Mouse (Mus musculus): ENCODE measurements around the gene Zkscan7. TPM values are rescaled to one million over a fixed set of nuclear protein-coding genes. Genes with fewer than 3 reads are reported as not detected.
A peak's percentile ranks its signal among the peaks of the same experiment; 100 is the strongest.
"Not testable (repeated sequence)": the region's sequence is repeated elsewhere in the genome, so short reads cannot be mapped to it uniquely, and the experiment has no call there.

The Zkscan7 gene
- polyA plus RNA-seq, 1 experiment from 2014 or later, result 2.7 TPM

DNA sequence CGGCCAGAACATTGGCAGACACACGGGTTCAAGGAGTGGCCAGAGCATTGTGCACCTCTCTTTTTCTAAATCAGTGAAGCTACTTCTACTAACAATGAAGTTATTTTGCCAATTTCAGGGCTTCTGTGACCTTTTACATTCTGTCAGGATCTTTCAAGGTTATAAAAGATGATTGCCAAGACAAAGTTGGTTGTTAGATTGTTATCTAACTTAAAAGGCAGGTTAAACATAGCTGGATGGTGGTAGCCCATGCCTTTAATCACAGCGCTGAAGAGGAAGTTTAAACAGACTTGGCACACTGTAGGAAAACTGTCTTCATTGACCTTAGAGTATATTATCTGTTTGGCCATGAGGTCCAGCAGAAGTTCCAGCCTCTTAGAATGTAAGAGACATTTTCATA, 39.9 kb upstream of the Zkscan7 start:
- no peak overlapping the region for H3K9ac ChIP-seq (replicated peaks; ENCODE audit: low read depth)
- no peaks in the 10 kb centered on the region; the same call in 1 of the 2 replicates for H3K36me3 ChIP-seq (ENCODE audit: insufficient read depth, low read length)
- H3K4me2 ChIP-seq (replicated peaks; ENCODE audit: low read depth, low read length), result no peak overlapping the region
- ATAC-seq (no peak), DNase-seq (ENCODE audit: low spot score) (no peak)
- no peaks in the 10 kb centered on the region for H3K9me3 ChIP-seq (ENCODE audit: low read length)
- no peak overlapping the region for H3K27ac ChIP-seq (ENCODE audit: low read length)
- TF ChIP-seq EP300 (IDR thresholded peaks at IDR 0.05) (no peak), CTCF (IDR thresholded peaks at IDR 0.05) (no peak)
- 78% methylated on average over 3 of the region's 3 CpGs for WGBS
- H3K4me1 ChIP-seq (ENCODE audit: insufficient read depth, low read depth, low read length), result no peaks in the 10 kb centered on the region
- H3K4me3 ChIP-seq (ENCODE audit: low read depth, low read length), result no peak overlapping the region
- no peaks in the 10 kb centered on the region for H3K27me3 ChIP-seq (replicated peaks; ENCODE audit: insufficient read depth, low read length)

- TF ChIP-seq CTCF (IDR thresholded peaks at IDR 0.05) (no peak), EP300 (IDR thresholded peaks at IDR 0.05) (no peak)
- DNase-seq (ENCODE audit: low spot score) (peak; percentile 21), ATAC-seq (no peak)
- Histone ChIP-seq H3K4me1 (ENCODE audit: insufficient read depth, low read depth, low read length) (no peaks in the 10 kb centered on the region), H3K9me3 (ENCODE audit: low read length) (no peaks in the 10 kb centered on the region), H3K9ac (replicated peaks; ENCODE audit: low read depth) (no peak overlapping the region), H3K4me3 (ENCODE audit: low read depth, low read length) (no peak overlapping the region), H3K27ac (ENCODE audit: low read length) (no peak overlapping the region), H3K27me3 (replicated peaks; ENCODE audit: insufficient read depth, low read length) (no peaks in the 10 kb centered on the region), H3K4me2 (replicated peaks; ENCODE audit: low read depth, low read length) (no peak overlapping the region), H3K36me3 (ENCODE audit: insufficient read depth, low read length) (peaks cover 2% of the 10 kb centered on the region; the same call in 1 of the 2 replicates)
Measured at GRCm38 (mm10) chr9:122846156-122846555, 39.3 kb upstream of the Zkscan7 start.

DNA sequence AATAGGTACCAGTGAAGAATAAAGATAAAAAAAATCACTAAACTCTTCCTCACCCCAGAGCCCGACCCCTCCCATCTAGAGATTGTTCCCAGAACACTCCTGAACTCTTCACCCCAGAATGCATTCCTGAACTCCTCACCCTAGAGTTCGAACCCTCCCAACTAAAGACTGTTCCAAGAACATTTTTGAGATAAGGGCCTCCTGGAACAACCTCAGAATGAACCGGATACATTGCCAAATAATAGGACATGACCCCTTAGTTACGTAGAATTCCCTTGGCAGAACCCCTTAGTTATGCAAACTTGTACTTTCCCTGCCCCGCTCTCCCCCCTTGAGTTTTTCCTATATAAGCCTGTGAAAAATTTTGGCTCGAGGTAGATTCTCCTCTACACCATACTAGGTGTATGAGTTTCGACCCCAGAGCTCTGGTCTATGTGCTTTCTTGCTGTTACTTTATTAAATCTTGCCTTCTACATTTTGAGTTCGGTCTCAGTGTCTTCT, 37.6 kb upstream of the Zkscan7 start:
- not testable (repeated sequence) for H3K27me3 ChIP-seq (replicated peaks; ENCODE audit: insufficient read depth, low read length); H3K4me1 ChIP-seq (ENCODE audit: insufficient read depth, low read depth, low read length); DNase-seq (ENCODE audit: low spot score); H3K9ac ChIP-seq (replicated peaks; ENCODE audit: low read depth); H3K27ac ChIP-seq (ENCODE audit: low read length); H3K9me3 ChIP-seq (ENCODE audit: low read length); ATAC-seq; H3K4me2 ChIP-seq (replicated peaks; ENCODE audit: low read depth, low read length); H3K4me3 ChIP-seq (ENCODE audit: low read depth, low read length)
- 66% methylated on average over 7 of the region's 8 CpGs for WGBS
- H3K36me3 ChIP-seq (ENCODE audit: insufficient read depth, low read length), result peaks cover 17% of the 10 kb centered on the region

GRCm38 (mm10) chr9:122854526-122854925, 31.0 kb upstream of the Zkscan7 start:
- DNase-seq (ENCODE audit: low spot score), result no peak

GRCm38 (mm10) chr9:122855141-122855540, 30.3 kb upstream of the Zkscan7 start:
- WGBS, result 73% methylated on average over 1 of the region's 7 CpGs

More at GRCm38 (mm10) chr9:122854526-122854925, 31.0 kb upstream of the Zkscan7 start:
- no peak for ATAC-seq
- H3K36me3 ChIP-seq (ENCODE audit: insufficient read depth, low read length), result peaks cover 68% of the 10 kb centered on the region
- no peak overlapping the region for H3K4me3 ChIP-seq (ENCODE audit: low read depth, low read length)
- H3K27ac ChIP-seq (ENCODE audit: low read length), result no peak overlapping the region
- H3K9ac ChIP-seq (replicated peaks; ENCODE audit: low read depth), result no peak overlapping the region
- H3K4me1 ChIP-seq (ENCODE audit: insufficient read depth, low read depth, low read length), result no peaks in the 10 kb centered on the region
- peaks cover 14% of the 10 kb centered on the region; the same call in 1 of the 2 replicates for H3K9me3 ChIP-seq (ENCODE audit: low read length)
- no peak for TF ChIP-seq CTCF (IDR thresholded peaks at IDR 0.05)
- TF ChIP-seq EP300 (IDR thresholded peaks at IDR 0.05), result no peak
- no peaks in the 10 kb centered on the region for H3K27me3 ChIP-seq (replicated peaks; ENCODE audit: insufficient read depth, low read length)
- 96% methylated on average over 7 of the region's 7 CpGs for WGBS
- no peak overlapping the region for H3K4me2 ChIP-seq (replicated peaks; ENCODE audit: low read depth, low read length)

DNA sequence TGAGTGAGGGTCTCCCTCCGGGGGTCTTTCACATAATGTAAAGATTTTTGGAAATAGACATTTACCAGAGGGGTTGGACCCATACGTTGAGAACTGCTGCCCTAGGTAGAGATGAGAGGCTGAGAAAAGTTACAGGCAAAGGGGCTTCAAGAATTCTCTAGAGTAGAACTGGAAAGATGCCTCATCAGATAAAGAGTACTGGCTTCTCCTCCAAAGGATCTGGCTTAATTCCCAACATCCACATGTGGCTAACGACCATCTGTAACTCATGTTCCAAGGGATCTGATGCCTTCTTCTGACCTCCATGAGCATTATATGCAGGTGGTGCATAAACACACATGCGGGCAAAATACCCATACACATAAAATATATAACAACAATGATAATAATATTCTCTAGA, 29.9 kb upstream of the Zkscan7 start:
- Histone ChIP-seq H3K27ac (ENCODE audit: low read length) (no peak overlapping the region), H3K4me3 (ENCODE audit: low read depth, low read length) (no peak overlapping the region), H3K9ac (replicated peaks; ENCODE audit: low read depth) (no peak overlapping the region), H3K27me3 (replicated peaks; ENCODE audit: insufficient read depth, low read length) (no peaks in the 10 kb centered on the region), H3K36me3 (ENCODE audit: insufficient read depth, low read length) (peaks cover 75% of the 10 kb centered on the region), H3K4me2 (replicated peaks; ENCODE audit: low read depth, low read length) (no peak overlapping the region), H3K9me3 (ENCODE audit: low read length) (peaks cover 20% of the 10 kb centered on the region), H3K4me1 (ENCODE audit: insufficient read depth, low read depth, low read length) (no peaks in the 10 kb centered on the region)
- ATAC-seq, result no peak
- WGBS, result 95% methylated on average over 4 of the region's 4 CpGs
- DNase-seq (ENCODE audit: low spot score), result no peak
- TF ChIP-seq EP300 (IDR thresholded peaks at IDR 0.05), result no peak

More at GRCm38 (mm10) chr9:122855141-122855540, 30.3 kb upstream of the Zkscan7 start:
- H3K4me3 ChIP-seq (ENCODE audit: low read depth, low read length); H3K4me2 ChIP-seq (replicated peaks; ENCODE audit: low read depth, low read length); H3K27ac ChIP-seq (ENCODE audit: low read length); ATAC-seq; H3K27me3 ChIP-seq (replicated peaks; ENCODE audit: insufficient read depth, low read length); DNase-seq (ENCODE audit: low spot score); H3K9ac ChIP-seq (replicated peaks; ENCODE audit: low read depth); H3K4me1 ChIP-seq (ENCODE audit: insufficient read depth, low read depth, low read length): not testable (repeated sequence)
- Histone ChIP-seq H3K36me3 (ENCODE audit: insufficient read depth, low read length) (peaks cover 74% of the 10 kb centered on the region), H3K9me3 (ENCODE audit: low read length) (peaks cover 20% of the 10 kb centered on the region)

DNA sequence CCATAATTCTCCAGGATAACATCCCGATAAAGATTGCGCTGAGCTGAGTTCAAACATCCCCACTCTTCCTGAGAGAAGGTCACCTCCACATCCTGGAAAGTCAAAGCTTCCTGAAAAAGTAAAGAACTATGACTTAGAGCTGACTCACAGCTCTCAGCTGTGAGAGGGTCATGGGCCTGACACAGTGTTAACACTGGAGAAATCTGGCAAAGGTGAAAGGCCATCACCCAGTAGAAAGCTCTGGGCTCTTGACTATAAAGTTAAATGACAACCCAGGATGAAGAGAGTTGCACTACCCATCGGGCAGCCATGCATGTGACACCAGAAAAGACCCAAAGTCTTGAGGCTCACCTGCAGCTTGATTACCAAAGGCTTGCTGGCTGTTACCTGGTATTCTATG, 28.8 kb upstream of the Zkscan7 start:
- H3K4me1 ChIP-seq (ENCODE audit: insufficient read depth, low read depth, low read length), result no peaks in the 10 kb centered on the region
- H3K27ac ChIP-seq (ENCODE audit: low read length), result no peak overlapping the region
- no peaks in the 10 kb centered on the region for H3K27me3 ChIP-seq (replicated peaks; ENCODE audit: insufficient read depth, low read length)
- H3K9ac ChIP-seq (replicated peaks; ENCODE audit: low read depth), result no peak overlapping the region
- peaks cover 79% of the 10 kb centered on the region for H3K36me3 ChIP-seq (ENCODE audit: insufficient read depth, low read length)
- WGBS, result 97% methylated on average over 3 of the region's 3 CpGs
- H3K4me2 ChIP-seq (replicated peaks; ENCODE audit: low read depth, low read length), result no peak overlapping the region
- peaks cover 27% of the 10 kb centered on the region for H3K9me3 ChIP-seq (ENCODE audit: low read length)
- TF ChIP-seq CTCF (IDR thresholded peaks at IDR 0.05), result no peak
- TF ChIP-seq EP300 (IDR thresholded peaks at IDR 0.05), result no peak
- no peak overlapping the region for H3K4me3 ChIP-seq (ENCODE audit: low read depth, low read length)
- ATAC-seq (no peak), DNase-seq (ENCODE audit: low spot score) (no peak)

Data from lung, postnatal 0 days (tissue).